Mouse (Mus musculus): ENCODE results near the gene Plppr2. TPM values are rescaled to one million over a fixed set of nuclear protein-coding genes. Genes with fewer than 3 reads are reported as not detected.

Gene Plppr2
- total RNA-seq (2023) = 1 to 10 TPM; 1.1 to 1.2 TPM

DNA sequence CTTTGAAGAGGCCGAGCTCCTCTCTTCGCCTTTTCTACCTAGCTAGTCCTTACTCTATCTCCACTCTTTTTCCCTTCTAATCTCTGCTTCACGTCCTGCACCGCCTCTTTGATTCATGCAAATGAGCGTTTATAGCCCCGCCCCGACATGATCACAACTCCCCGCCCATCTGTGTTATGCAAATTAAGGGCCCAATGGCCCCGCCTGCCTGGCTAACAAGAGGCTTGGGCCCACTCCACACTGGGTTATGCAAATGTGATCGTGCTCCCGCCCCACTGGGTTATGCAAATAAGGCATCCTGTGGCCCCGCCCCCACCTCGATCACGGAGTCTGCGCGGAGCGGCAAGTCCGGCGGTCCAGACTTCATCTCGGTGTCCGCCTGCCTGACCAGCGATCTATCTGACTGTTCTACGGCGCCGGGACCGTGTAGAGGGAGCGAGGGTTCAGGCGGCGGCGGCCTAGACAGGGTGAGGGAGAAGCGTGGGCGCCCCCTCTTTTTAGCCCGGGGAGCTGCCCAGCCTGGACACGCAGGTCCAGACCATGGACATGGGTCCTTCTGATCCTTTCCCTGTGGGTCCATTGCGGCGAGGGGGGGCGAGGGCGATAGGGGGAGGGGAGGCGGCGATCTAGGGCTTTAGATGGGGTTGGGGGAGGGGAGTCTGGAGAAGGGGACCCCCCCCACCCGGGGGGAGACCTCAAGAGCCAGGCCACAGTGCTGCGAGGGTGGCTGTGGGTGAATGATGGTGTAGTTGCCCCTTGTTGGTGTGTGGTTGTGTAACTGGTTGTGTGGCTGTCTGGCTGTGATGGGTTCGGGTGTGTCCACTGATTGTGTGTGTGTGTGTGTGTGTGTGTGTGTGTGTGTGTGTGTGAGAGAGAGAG is at the start of gene Plppr2:
TSS of gene Plppr2 (plus strand) at position 342 of the 879 bp plus-strand sequence.

DNA sequence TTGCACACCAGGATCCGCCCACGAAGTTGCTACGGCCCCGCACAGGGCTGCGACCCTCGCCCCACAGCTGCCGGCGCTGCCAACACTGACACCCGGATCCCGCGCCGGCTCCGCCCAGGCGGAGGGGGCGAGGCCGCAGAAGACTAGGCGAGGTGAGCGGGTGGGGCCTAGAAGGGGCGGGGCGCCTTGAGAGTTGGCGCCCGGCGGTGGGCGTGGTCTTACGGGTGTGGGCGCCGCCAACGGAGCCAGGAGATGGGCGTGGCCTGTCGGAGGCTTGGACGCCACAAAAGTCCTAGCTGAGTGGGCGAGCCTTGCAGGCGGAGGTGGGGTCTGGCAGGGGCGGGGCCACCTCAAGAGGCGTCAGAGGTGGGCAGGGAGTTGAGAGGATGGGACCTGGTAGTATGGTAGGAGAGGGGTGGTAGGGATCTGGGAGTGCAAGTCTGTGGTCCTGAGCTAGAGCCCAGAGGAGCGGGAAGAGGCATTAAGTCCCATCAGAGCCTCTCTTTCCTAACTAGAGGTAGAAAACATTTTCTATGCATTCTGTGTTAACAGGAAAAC is 18.7 kb upstream of the Plppr2 start, which contains the start of gene Rab3d:
TSS of gene Rab3d (minus strand) at position 158 of the 558 bp plus-strand sequence.

DNA sequence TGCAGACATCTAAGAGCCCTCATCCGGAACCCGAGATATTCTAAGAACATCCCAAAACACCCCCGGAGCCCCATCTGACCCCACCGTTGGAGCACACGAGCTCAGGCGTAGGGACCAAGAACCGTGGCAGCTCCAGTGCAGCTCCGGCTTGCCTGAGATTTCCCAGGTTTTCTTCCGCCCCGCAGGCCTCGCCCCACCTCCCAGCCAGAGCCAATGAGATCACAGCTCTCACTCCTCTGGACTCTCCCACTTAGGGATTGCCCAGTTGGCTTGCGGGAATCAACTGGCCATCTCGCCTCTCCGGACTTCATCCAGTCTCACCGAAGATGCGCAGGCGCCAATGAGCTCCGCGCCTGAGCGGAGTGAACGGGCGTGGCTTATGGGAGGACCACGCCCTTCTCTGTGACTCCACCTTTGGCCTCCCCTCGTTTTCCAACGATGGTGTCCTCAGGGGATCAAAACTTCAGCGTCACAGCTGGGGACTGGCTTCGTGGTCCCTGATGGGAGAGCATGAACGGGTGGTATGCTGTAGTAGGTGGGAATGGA is 9.6 kb upstream of the Plppr2 start, which contains the start of the genes Ccdc159 and Tmem205:
TSS of gene Ccdc159 (plus strand) at position 264 of the 546 bp plus-strand sequence.
TSS of gene Tmem205 (minus strand) at position 349 of the 546 bp plus-strand sequence.

DNA sequence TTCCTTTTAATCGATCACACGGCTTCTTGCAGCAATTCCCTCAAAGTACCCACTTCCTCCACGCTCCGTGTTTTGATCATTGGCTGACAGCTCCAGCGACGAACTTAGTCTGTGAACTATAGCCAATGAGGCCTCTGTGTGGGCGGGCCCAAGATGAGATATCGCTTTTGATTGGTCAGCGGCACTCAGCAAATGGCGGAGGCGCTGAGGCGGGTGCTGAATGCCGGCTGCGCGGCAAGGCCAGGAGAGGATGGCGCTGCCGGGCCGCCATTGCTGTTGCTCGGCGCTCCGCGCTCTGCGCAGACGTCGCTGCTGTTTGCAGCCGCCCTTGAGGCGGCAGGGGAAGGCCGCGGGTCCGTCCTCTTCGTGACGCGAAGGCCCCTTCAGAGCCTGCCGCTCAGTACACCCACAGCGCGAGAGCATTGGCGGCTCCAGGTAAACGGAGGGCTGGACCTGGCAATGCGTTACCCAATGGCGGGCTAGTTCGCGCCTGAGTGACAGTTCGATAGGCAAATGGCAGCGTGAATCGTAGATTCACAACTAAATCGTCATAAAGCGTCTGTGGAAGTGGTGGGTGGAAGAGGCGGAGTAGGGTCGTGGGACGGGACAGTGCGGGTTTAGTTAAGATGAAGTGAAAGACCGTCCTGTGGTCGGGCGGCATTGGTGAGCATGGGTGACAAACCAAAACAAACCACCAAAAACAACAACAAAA is 18.9 kb downstream of the Plppr2 start, which contains the start of gene Swsap1:
TSS of gene Swsap1 (plus strand) at position 186 of the 712 bp plus-strand sequence.

GRCm38 (mm10) chr9:21963417-21963816 is 26.6 kb downstream of the Plppr2 start, which contains the start of gene Epor:
Gene Epor, minus strand, starts transcription at chr9:21963506.

GRCm38 (mm10) chr9:21989230-21990110 is 52.6 kb downstream of the Plppr2 start, which contains the start of gene Rgl3:
Gene Rgl3, minus strand, starts transcription at chr9:21989446.

Other genes starting within 250 kb of the Plppr2 start
- gene Ldlr, start 213.6 kb upstream of the Plppr2 start, total RNA-seq (2023) = 100 to 1,000 TPM; 231 to 278 TPM
- gene Spc24, start 176.7 kb upstream of the Plppr2 start, total RNA-seq (2023) = under 1 TPM; 0.71 to 0.94 TPM
- 1 to 10 TPM in 1 of 2 experiments, under 1 TPM in 1; 0.84 to 1.2 TPM for gene Kank2, start 138.3 kb upstream of the Plppr2 start, total RNA-seq (2023)
- not detected for gene Angptl8, start 101.5 kb upstream of the Plppr2 start, total RNA-seq (2023)
- 1 to 10 TPM; 4.2 to 4.6 TPM for gene Dock6, start 84.4 kb upstream of the Plppr2 start, total RNA-seq (2023)
- gene Rab3d, start 18.8 kb upstream of the Plppr2 start, total RNA-seq (2023) = 10 to 100 TPM; 24.6 to 30.4 TPM
- 1 to 10 TPM in 1 of 2 experiments, not detected in 1; 1.2 TPM for gene Ccdc159, start 9.6 kb upstream of the Plppr2 start, total RNA-seq (2023)
- gene Tmem205, start 9.5 kb upstream of the Plppr2 start, total RNA-seq (2023) = 10 to 100 TPM; 12.4 to 14.3 TPM
- gene Swsap1, start 18.7 kb downstream of the Plppr2 start, total RNA-seq (2023) = 1 to 10 TPM; 6.1 to 6.2 TPM
- gene Epor, start 26.5 kb downstream of the Plppr2 start, total RNA-seq (2023) = 1 to 10 TPM; 5.6 to 6.4 TPM
- gene Rgl3, start 52.4 kb downstream of the Plppr2 start, total RNA-seq (2023) = 1 to 10 TPM; 1.7 to 1.9 TPM
- gene Ccdc151, start 65.6 kb downstream of the Plppr2 start, total RNA-seq (2023) = under 1 TPM in 1 of 2 experiments, not detected in 1; 0.24 TPM
- gene Prkcsh, start 65.8 kb downstream of the Plppr2 start, total RNA-seq (2023) = 10 to 100 TPM; 86.0 to 88.5 TPM
- under 1 TPM in 1 of 2 experiments, not detected in 1; 0.21 TPM for gene Elavl3, start 115.0 kb downstream of the Plppr2 start, total RNA-seq (2023)
- gene Gm49318, start 134.2 kb downstream of the Plppr2 start, total RNA-seq (2023) = not detected
- 10 to 100 TPM; 19.4 to 21.3 TPM for gene Zfp653, start 134.3 kb downstream of the Plppr2 start, total RNA-seq (2023)
- gene Ecsit, start 148.4 kb downstream of the Plppr2 start, total RNA-seq (2023) = 10 to 100 TPM; 14.3 to 16.8 TPM
- not detected for gene Cnn1, start 162.2 kb downstream of the Plppr2 start, total RNA-seq (2023)
- 10 to 100 TPM; 35.2 to 40.3 TPM for gene Elof1, start 180.1 kb downstream of the Plppr2 start, total RNA-seq (2023)
- gene Acp5, start 198.7 kb downstream of the Plppr2 start, total RNA-seq (2023) = 100 to 1,000 TPM; 153 to 160 TPM
- gene Pigyl, start 219.8 kb downstream of the Plppr2 start, total RNA-seq (2023) = 10 to 100 TPM; 14.0 to 19.2 TPM

Measured in monocyte, adult 59 days (primary cell).